Mouse (Mus musculus): ENCODE measurements at regions not wholly inside any gene's neighbourhood (a gene's known extent, or its start where the extent isn't known, plus 50 kb on each side); places are given as distances from the start of the nearest gene placed in this dataset.
"Not testable (repeated sequence)": the region's sequence is repeated elsewhere in the genome, so short reads cannot be mapped to it uniquely, and the experiment has no call there.

- no peak for DNase-seq (ENCODE audit: low spot score in 2 of 2)
Measured at GRCm38 (mm10) chr16:8246445-8246844, 178.5 kb downstream of the Tmem114 start.

- DNase-seq (ENCODE audit: low spot score in 2 of 2): no peak
Measured at GRCm38 (mm10) chr16:8245612-8246011, 179.3 kb downstream of the Tmem114 start.

DNA sequence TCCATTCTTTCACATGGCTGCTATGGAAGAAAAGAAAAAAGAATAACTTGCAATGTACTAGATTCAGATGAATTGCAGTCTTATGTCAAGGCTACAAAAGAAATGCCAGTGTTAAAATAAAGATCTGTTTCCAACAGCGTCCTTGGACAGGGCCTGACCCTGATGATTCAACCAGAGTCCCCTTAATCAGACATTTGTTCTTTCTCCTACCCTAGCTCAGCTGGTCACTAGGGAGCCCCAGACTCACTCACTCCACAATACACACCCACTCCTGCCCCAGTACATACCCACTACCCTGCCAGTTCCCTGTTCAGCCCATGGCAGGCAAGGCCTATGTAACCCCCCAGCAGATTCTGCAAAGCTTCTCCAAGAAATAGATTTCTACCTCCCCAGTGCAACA is 190.6 kb downstream of the Tmem114 start:
- DNase-seq (ENCODE audit: low spot score in 2 of 2): no peak

DNA sequence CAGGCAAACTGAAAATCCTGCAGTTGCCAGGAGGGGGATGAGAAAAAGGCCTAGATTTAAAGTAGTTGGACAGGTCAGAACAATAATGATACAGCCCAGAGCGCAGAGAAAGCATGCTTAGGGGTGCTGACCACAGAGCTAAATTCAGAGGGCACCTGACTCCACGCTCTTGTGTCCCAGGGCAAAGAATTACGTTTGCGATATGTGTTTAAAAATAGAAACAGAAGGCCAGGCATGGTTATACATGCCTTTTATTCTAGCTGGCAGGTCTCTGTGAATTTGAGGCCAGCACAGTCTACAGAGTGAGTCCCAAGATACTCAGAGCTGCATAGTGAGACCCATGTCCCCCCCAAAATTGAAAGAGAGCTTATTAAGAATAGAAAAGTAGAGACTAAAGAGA is 192.9 kb downstream of the Tmem114 start:
- no peak for DNase-seq (ENCODE audit: low spot score in 2 of 2)

DNA sequence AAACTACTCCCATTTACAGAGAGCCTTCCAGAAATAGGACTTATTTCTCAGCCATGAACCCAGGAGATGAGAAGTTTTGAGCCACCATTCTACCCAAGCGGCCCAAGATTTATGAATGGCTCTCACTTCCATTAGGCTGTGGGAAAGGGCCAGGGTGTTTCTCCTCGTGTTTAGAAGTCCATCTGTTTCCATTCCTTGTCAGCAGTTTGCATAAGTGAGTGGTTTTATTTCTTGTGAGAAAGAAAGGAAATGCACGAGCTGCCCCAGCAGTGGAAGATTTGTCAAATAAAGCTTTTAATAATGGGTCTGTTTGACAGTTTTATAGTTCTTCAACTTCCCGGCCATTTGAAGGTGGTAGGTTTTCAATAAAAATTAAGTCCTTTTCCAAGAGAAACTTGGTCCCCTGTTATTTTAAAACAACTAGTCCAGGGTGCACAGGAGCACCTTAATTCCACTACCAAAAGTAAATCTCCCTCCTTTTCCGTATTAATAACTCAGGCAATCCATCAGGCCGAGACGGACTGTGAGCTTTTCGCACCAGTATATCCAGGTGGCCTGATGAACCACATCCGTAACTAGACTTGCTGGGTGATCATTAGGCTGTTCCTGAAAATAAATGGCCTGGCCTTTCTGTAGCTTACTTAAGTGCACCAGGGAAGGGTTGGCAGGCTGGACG is 201.2 kb downstream of the Tmem114 start:
- DNase-seq (ENCODE audit: low spot score in 2 of 2): no peak

GRCm38 (mm10) chr16:8208251-8209181 is 216.4 kb downstream of the Tmem114 start:
- no peak for DNase-seq (ENCODE audit: low spot score in 2 of 2)

DNA sequence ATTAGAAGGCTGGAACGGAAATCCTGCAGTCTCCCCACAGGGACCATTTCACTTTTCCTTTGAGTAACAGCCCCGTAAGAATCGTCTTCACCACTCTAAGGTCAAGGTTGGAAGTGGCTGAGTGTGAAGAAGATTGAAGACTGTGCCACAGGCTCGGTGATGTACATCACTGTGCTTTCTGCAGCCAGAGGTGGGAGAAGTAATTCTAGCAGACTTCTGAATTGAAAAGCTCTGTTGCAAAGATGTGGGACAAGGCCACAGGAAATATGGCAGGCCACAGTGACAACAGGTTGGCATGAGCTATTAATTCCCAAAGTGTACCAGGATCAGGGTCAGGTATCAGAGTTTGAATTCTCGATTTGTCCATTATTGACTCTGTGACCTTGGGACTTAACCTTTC is 219.9 kb downstream of the Tmem114 start:
- DNase-seq (ENCODE audit: low spot score in 2 of 2): no peak

- no peak for DNase-seq (ENCODE audit: low spot score in 2 of 2)
Measured at GRCm38 (mm10) chr16:8201306-8201705, 223.6 kb downstream of the Tmem114 start.

GRCm38 (mm10) chr16:8198771-8199562 is 226.0 kb downstream of the Tmem114 start:
- no peak for DNase-seq (ENCODE audit: low spot score in 2 of 2)

DNA sequence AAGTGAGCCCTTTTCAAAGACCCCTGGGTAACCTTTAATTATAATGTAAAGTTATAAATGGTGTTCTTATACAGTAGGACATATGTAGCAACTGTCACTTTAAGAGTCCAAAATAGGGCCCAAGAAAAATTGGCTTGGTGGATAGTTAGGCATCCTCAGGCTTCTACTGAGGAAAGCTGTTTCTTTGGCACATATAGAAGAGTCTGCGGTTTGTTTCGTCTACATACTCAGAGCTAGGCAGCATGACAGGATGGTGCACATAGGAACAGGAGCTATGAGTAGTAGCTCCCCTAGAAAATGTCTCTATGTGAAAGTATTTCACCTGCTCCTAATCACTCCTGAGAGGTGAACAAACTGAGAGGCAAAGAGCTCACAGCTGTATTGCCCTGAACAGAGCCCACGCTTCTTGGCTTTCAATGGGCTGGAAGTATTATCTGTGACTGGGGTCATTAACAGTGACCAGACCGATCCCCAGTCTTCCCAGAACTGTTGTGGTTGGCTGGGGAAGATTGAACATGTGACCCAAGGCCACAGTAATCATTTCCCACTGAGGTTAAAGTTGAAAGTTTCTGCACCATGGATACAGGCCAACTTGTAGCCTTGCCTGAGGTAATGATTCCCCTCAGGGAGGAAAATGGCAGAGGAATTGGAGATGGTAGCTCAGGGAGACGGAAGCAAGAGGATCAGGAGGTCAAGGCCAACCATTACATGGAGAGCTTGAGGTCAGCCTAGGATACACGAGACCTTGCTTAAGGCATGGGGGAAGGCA is 235.3 kb downstream of the Tmem114 start:
- no peak for DNase-seq (ENCODE audit: low spot score in 2 of 2)

DNA sequence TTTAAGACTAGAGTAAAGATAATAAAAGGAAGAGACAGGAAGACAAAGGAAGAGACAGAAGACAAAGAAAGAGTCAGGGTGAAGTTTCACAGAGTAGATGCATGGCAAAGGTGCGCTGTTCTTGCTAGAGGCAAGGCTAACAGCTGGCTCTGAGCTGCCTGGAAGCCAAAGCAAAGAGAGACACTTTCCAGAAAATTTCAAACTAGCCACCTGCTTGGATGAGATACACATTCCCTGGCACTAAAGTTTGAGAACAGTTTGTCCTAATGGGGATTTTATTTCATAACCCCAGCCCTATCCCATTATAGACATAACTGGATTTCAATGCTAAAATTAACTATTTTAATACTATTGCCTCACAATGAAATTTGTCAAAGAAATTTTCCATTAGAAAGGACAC is 235.9 kb downstream of the Tmem114 start:
- DNase-seq (ENCODE audit: low spot score in 2 of 2): no peak

- DNase-seq (ENCODE audit: low spot score in 2 of 2): no peak
Measured at GRCm38 (mm10) chr16:8188505-8188904, 236.4 kb downstream of the Tmem114 start.

DNA sequence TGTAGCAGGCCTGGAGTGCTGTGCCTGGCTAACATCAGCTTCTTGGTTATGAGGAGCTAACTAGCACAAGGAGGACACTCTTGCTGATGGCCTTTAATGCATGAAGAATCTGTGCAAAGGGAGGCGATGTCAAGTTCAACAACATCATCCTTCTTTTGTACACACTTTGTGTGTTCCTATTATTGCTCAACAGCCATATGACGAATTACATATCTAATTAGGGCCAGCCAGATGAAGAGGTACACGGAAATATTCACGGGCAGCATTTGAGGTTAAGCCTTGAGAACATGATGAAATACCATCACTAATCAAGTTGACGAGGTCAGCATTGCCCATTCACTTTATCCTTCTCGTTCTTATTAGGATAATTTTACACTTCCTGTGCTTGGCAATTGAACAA is 240.2 kb downstream of the Tmem114 start:
- DNase-seq (ENCODE audit: low spot score in 2 of 2): no peak

DNA sequence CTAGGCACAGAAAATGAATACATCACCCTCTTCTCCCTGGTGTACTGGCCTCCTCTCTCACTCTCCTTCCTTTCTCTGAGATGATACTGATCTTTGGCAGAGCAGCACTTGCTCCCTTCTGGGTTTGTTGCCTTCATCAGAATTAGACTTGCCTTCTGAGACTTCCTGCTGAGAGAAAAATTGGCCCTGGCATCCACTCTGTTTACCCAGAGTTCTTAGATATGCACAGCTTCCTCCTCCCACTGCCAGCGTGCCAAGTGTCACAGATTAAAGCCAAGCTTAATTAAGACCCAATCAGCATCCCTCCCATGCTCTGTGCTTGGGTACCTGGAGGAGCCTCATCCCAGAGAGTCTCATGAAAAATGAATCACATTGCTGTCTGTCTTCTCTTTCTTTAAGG is 246.0 kb downstream of the Tmem114 start:
- peak in 1 of 2 experiments; percentile 62 for DNase-seq (ENCODE audit: low spot score in 2 of 2)

DNA sequence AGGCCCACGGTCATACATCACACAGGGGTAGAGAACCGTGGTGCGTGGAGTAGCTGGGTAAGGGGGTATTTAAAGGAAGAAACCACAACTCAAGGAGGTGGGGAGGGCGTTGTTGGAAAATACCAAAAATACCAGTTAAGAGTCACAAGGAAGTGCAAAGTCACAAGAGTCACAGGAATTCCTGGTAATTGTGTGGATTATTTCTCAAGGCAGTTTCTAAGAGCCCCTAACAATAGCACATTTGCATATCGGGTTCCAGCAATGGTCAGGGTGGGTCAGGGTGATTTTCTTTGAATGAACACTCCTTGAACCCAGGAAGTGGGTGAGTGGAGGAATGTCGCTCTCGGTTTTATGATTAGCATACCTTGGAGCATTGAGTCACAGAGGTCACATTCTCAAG is 247.7 kb downstream of the Tmem114 start:
- not testable (repeated sequence) for DNase-seq (ENCODE audit: low spot score in 2 of 2)

- no peak for DNase-seq (ENCODE audit: low spot score in 2 of 2)
Measured at GRCm38 (mm10) chr16:8176126-8176525, 248.8 kb downstream of the Tmem114 start.
